Mouse (Mus musculus) CH12F3 (cell line): ENCODE data around the gene 6430571L13Rik.

Source experiments
- in situ Hi-C: fragments of 300-500 bp; cut with MboI; formaldehyde crosslinking; loops from 2 replicates; pipeline ENCODE4 v1.14.3; 2020; ENCODE audit warnings: low sequenced_read_pairs

The 6430571L13Rik gene

GRCm38 (mm10) chr9:107335046-107335445 lies 5.4 kb upstream of the 6430571L13Rik start:
- in situ Hi-C loops, result loop anchor here (5.0 kb wide), 1 partner anchor 43 kb away; no protein-coding TSS in a partner anchor

- in situ Hi-C loops, result loop anchor here (5.0 kb wide), 1 partner anchor 44 kb away; no protein-coding TSS in a partner anchor
These were observed 4.5 kb upstream of the 6430571L13Rik start for GRCm38 (mm10) chr9:107335909-107336308.

GRCm38 (mm10) chr9:107336386-107336785 lies 4.0 kb upstream of the 6430571L13Rik start:
- in situ Hi-C loops, result loop anchor here (5.0 kb wide), 1 partner anchor 44 kb away; no protein-coding TSS in a partner anchor

- in situ Hi-C loops, result loop anchor here (5.0 kb wide), 1 partner anchor 46 kb away; no protein-coding TSS in a partner anchor
These were observed 2.1 kb upstream of the 6430571L13Rik start, which contains the start of gene Hemk1 for GRCm38 (mm10) chr9:107338172-107338883. Hemk1 (minus strand) TSS chr9:107338350.

GRCm38 (mm10) chr9:107340911-107341645 lies 676 bp downstream of the 6430571L13Rik start:
- in situ Hi-C loops, result no loop called here

- in situ Hi-C loops, result no loop called here
These were observed 1.9 kb downstream of the 6430571L13Rik start for GRCm38 (mm10) chr9:107342201-107342709.

GRCm38 (mm10) chr9:107343146-107343943 lies 2.9 kb downstream of the 6430571L13Rik start:
- in situ Hi-C loops, result no loop called here

GRCm38 (mm10) chr9:107344027-107344426 lies 3.6 kb downstream of the 6430571L13Rik start:
- in situ Hi-C loops, result no loop called here

- in situ Hi-C loops, result no loop called here
These were observed 5.7 kb downstream of the 6430571L13Rik start for GRCm38 (mm10) chr9:107346081-107346480.

GRCm38 (mm10) chr9:107347586-107348183 lies 7.3 kb downstream of the 6430571L13Rik start:
- in situ Hi-C loops, result no loop called here

GRCm38 (mm10) chr9:107349321-107349720 lies 8.9 kb downstream of the 6430571L13Rik start:
- in situ Hi-C loops, result no loop called here

- in situ Hi-C loops, result loop anchor here (5.0 kb wide), 1 partner anchor 162 kb away; no protein-coding TSS in a partner anchor
These were observed 14.4 kb downstream of the 6430571L13Rik start for GRCm38 (mm10) chr9:107354826-107355225.

GRCm38 (mm10) chr9:107355870-107356765 lies 15.7 kb downstream of the 6430571L13Rik start:
- in situ Hi-C loops, result loop anchor here (5.0 kb wide), 1 partner anchor 161 kb away; no protein-coding TSS in a partner anchor

- in situ Hi-C loops, result loop anchor here (5.0 kb wide), 1 partner anchor 160 kb away; no protein-coding TSS in a partner anchor
These were observed 17.2 kb downstream of the 6430571L13Rik start for GRCm38 (mm10) chr9:107357651-107358050.

GRCm38 (mm10) chr9:107360989-107361388 lies 20.6 kb downstream of the 6430571L13Rik start:
- in situ Hi-C loops, result no loop called here

- in situ Hi-C loops, result no loop called here
These were observed 26.2 kb downstream of the 6430571L13Rik start for GRCm38 (mm10) chr9:107366644-107367043.

GRCm38 (mm10) chr9:107368302-107368701 lies 27.9 kb downstream of the 6430571L13Rik start:
- in situ Hi-C loops, result no loop called here

GRCm38 (mm10) chr9:107369270-107370105 lies 29.1 kb downstream of the 6430571L13Rik start:
- in situ Hi-C loops, result no loop called here
